Mouse (Mus musculus) ES-E14 (cell line): ENCODE results near the gene Aldh16a1.

Experiments
- HCFC1 ChIP-seq: IDR thresholded peaks from 2 replicates; pipeline ENCODE4 v1.6.1; 2012; ENCODE audit warnings: low read length, inconsistent platforms, borderline replicate concordance; ENCODE audit not compliant: insufficient read depth
- ZC3H11A ChIP-seq: IDR thresholded peaks from 2 replicates; pipeline ENCODE4 v1.6.1; 2012; ENCODE audit warnings: low read depth, mild to moderate bottlenecking, inconsistent platforms, low read length, borderline replicate concordance

GRCm38 (mm10) chr7:45154096-45154992 lies at the start of gene Aldh16a1, which contains the start of gene Pih1d1:
- TF ChIP-seq ZC3H11A: no peak
- peak; percentile 93 for TF ChIP-seq HCFC1
